Mouse (Mus musculus): Measurements from ENCODE around the gene Grap. TPM values are rescaled to one million over a fixed set of nuclear protein-coding genes. Genes with fewer than 3 reads are reported as not detected.
"Not testable (repeated sequence)": the region's sequence is repeated elsewhere in the genome, so short reads cannot be mapped to it uniquely, and the experiment has no call there.

Gene Grap
- total RNA-seq (2021), result 1 to 10 TPM; 3.2 to 4.5 TPM
- long read RNA-seq, experiment 1, transcript Grap-201 (5 exons, 1,662 nt), result major isoform, 14 of 14 reads
- long read RNA-seq, experiment 1, partial matches to known transcripts, result 0 of 14 reads
- long read RNA-seq, experiment 1, other reads (novel, unspliced or antisense), result 0 of 14 reads
- long read RNA-seq, experiment 2, transcript Grap-201 (5 exons, 1,662 nt), result major isoform, 8 of 12 reads
- long read RNA-seq, experiment 2, partial matches to known transcripts, result 0 of 12 reads
- long read RNA-seq, experiment 2, other reads (novel, unspliced or antisense), result 4 of 12 reads

- no peak for DNase-seq (ENCODE audit: low spot score in 2 of 2)
These were observed at the start of gene Grap for GRCm38 (mm10) chr11:61652686-61653447. Grap (plus strand) TSS chr11:61653265.

- DNase-seq (ENCODE audit: low spot score in 2 of 2), result no peak
These were observed 45.0 kb upstream of the Grap start for GRCm38 (mm10) chr11:61608072-61608471.

- no peak for DNase-seq (ENCODE audit: low spot score in 2 of 2)
These were observed 41.9 kb upstream of the Grap start for GRCm38 (mm10) chr11:61611197-61611596.

GRCm38 (mm10) chr11:61612116-61612635 is 40.9 kb upstream of the Grap start:
- no peak for DNase-seq (ENCODE audit: low spot score in 2 of 2)

GRCm38 (mm10) chr11:61614401-61614800 is 38.7 kb upstream of the Grap start:
- no peak for DNase-seq (ENCODE audit: low spot score in 2 of 2)

GRCm38 (mm10) chr11:61615686-61616522 is 37.2 kb upstream of the Grap start:
- no peak for DNase-seq (ENCODE audit: low spot score in 2 of 2)

- DNase-seq (ENCODE audit: low spot score in 2 of 2), result no peak
These were observed 36.4 kb upstream of the Grap start for GRCm38 (mm10) chr11:61616523-61617292.

GRCm38 (mm10) chr11:61617293-61617975 is 35.6 kb upstream of the Grap start:
- no peak for DNase-seq (ENCODE audit: low spot score in 2 of 2)

- no peak for DNase-seq (ENCODE audit: low spot score in 2 of 2)
These were observed 34.9 kb upstream of the Grap start for GRCm38 (mm10) chr11:61618131-61618530.

- no peak for DNase-seq (ENCODE audit: low spot score in 2 of 2)
These were observed 34.5 kb upstream of the Grap start for GRCm38 (mm10) chr11:61618571-61618970.

- DNase-seq (ENCODE audit: low spot score in 2 of 2), result no peak
These were observed 33.7 kb upstream of the Grap start for GRCm38 (mm10) chr11:61619356-61619755.

GRCm38 (mm10) chr11:61619791-61620241 is 33.2 kb upstream of the Grap start:
- DNase-seq (ENCODE audit: low spot score in 2 of 2), result peak; percentile 72 to 77

GRCm38 (mm10) chr11:61620254-61620670 is 32.8 kb upstream of the Grap start:
- DNase-seq (ENCODE audit: low spot score in 2 of 2), result peak; percentile 86 to 90

GRCm38 (mm10) chr11:61620762-61621161 is 32.3 kb upstream of the Grap start:
- no peak for DNase-seq (ENCODE audit: low spot score in 2 of 2)

GRCm38 (mm10) chr11:61625136-61625535 is 27.9 kb upstream of the Grap start:
- DNase-seq (ENCODE audit: low spot score in 2 of 2), result peak in 1 of 2 experiments; percentile 40

GRCm38 (mm10) chr11:61626509-61626908 is 26.6 kb upstream of the Grap start:
- no peak for DNase-seq (ENCODE audit: low spot score in 2 of 2)

GRCm38 (mm10) chr11:61629621-61630020 is 23.4 kb upstream of the Grap start:
- DNase-seq (ENCODE audit: low spot score in 2 of 2), result no peak

- DNase-seq (ENCODE audit: low spot score in 2 of 2), result not testable (repeated sequence)
These were observed 16.8 kb upstream of the Grap start for GRCm38 (mm10) chr11:61636309-61636708.

GRCm38 (mm10) chr11:61637413-61637812 is 15.7 kb upstream of the Grap start:
- no peak for DNase-seq (ENCODE audit: low spot score in 2 of 2)

GRCm38 (mm10) chr11:61637856-61638255 is 15.2 kb upstream of the Grap start:
- DNase-seq (ENCODE audit: low spot score in 2 of 2), result no peak

All from left cerebral cortex, adult 18-20 months (tissue).